Mouse (Mus musculus) G1E (cell line): ENCODE results near the gene Apba3.

Experiments
- CTCF ChIP-seq: IDR thresholded peaks from 2 replicates; pipeline ENCODE4 v1.5.1; 2012; ENCODE audit warnings: low read depth, low read length, inconsistent platforms, mixed read lengths
- GATA1 ChIP-seq: IDR thresholded peaks from 2 replicates; pipeline ENCODE4 v1.6.1; 2012; ENCODE audit warnings: borderline replicate concordance, low read length, inconsistent platforms, mixed read lengths

GRCm38 (mm10) chr10:81291511-81292104, 24.8 kb downstream of the Apba3 start, which contains the start of gene Tjp3:
- no peak for TF ChIP-seq CTCF
- no peak for TF ChIP-seq GATA1
